Mouse (Mus musculus): Measurements from ENCODE around the gene Gm17268. TPM values are rescaled to one million over a fixed set of nuclear protein-coding genes. Genes with fewer than 3 reads are reported as not detected.

Gm17268 gene
- polyA plus RNA-seq, 1 experiment = not detected

DNA sequence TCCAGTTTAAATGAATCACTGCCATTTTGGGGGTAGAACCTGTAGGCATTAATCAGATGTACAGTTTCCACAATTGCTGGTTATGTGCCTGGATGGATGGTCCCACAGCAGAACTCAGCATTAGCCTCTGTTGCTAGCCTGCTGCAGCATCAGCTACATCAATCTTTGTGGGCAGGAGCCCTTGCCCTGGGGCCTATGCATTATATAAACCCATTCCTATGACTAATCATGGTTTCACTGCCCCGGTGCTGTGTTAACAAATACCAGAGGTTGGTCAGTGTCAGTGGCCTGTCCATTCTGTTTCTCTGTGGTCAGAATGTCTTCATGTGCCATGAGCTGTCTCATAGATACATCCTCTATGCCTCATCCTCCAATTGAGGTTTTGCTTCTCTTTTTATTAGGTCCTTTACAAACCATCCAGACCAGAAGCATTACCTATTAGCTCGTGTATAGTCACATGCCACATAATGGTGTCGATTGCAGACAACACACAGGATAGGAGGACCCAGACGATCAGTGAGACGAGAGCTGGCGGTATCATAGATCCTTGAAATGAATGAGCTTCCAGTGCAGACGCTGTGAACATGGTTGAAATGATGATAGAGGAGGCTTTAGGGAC lies 28.7 kb upstream of the Gm17268 start:
- Histone ChIP-seq H3K27me3 (ENCODE audit: control insufficient read depth) (no peaks in the 10 kb centered on the region), H3K4me1 (ENCODE audit: control insufficient read depth) (no peaks in the 10 kb centered on the region), H3K4me3 (replicated peaks) (no peak overlapping the region), H3K9me3 (ENCODE audit: control insufficient read depth, low read length) (no peaks in the 10 kb centered on the region), H3K36me3 (ENCODE audit: control insufficient read depth) (no peaks in the 10 kb centered on the region)
- TF ChIP-seq GATA1 (IDR thresholded peaks at IDR 0.05; ENCODE audit: low read length) (no peak), TAL1 (IDR thresholded peaks at IDR 0.05; ENCODE audit: low read length) (no peak)

DNA sequence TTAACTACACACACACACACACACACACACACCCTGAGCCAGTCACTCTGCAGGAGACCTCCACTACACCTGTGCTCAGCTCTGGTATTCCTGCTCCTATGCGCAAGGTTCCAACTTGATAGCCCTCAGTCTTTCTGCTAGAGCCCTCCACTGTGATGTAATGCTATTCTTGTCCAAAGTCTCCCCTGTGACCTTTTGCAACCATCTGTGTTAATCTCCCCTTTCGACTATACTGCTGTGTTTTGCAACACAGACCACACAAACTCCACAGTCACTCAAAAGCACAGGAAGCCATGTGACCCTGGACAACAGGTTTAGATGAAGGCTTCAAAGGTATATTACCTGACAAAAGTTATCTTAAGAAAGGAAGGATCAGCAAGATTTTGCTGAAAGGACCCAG lies 25.1 kb upstream of the Gm17268 start:
- TF ChIP-seq TAL1 (IDR thresholded peaks at IDR 0.05; ENCODE audit: low read length) = no peak
- TF ChIP-seq GATA1 (IDR thresholded peaks at IDR 0.05; ENCODE audit: low read length) = no peak
- Histone ChIP-seq H3K36me3 (ENCODE audit: control insufficient read depth) (no peaks in the 10 kb centered on the region), H3K9me3 (ENCODE audit: control insufficient read depth, low read length) (no peaks in the 10 kb centered on the region), H3K27me3 (ENCODE audit: control insufficient read depth) (no peaks in the 10 kb centered on the region), H3K4me3 (replicated peaks) (no peak overlapping the region), H3K4me1 (ENCODE audit: control insufficient read depth) (no peaks in the 10 kb centered on the region)

DNA sequence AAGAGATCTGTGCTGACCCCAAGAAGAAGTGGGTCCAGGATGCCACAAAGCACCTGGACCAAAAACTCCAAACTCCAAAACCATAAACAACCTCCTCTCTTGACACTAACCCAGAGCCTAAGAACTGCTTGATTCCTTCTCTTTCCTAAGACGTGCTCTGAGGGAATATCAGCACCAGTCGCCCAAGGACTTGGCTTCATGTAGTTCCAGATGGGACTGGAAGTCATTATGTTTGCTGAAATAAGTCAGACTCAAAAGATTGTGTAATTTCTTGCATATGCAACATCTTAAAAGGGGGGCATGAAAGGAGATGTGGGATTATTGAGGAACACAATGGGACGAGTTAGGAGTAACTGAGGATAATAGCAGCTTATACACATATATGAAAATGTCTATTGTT lies 23.9 kb upstream of the Gm17268 start:
- Histone ChIP-seq H3K27me3 (ENCODE audit: control insufficient read depth) (no peaks in the 10 kb centered on the region), H3K9me3 (ENCODE audit: control insufficient read depth, low read length) (no peaks in the 10 kb centered on the region), H3K36me3 (ENCODE audit: control insufficient read depth) (no peaks in the 10 kb centered on the region), H3K4me3 (replicated peaks) (no peak overlapping the region), H3K4me1 (ENCODE audit: control insufficient read depth) (no peaks in the 10 kb centered on the region)
- TF ChIP-seq TAL1 (IDR thresholded peaks at IDR 0.05; ENCODE audit: low read length) (no peak), GATA1 (IDR thresholded peaks at IDR 0.05; ENCODE audit: low read length) (no peak)

DNA sequence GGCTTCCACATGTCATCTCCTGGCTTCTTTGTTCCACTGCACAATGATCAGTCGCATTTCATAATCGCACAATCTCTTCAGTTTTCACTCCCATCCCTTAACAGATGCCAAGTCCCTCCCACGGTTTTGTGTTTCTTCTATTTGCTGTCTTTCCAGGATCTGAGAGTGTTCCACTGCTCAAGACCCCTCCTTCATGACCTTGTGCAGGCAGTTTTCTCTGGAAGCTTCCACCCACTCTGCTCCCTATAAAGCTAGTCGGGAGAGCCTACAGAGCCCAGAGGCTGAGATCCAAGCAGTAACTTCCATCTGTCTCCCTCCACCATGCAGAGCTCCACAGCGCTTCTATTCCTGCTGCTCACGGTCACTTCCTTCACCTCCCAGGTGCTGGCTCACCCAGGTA lies 19.3 kb upstream of the Gm17268 start, which contains the start of gene Ccl11:
Gene Ccl11 (plus strand): TSS at position 178 of the 400 bp plus-strand sequence.
- no peaks in the 10 kb centered on the region for H3K4me1 ChIP-seq (ENCODE audit: control insufficient read depth)
- no peaks in the 10 kb centered on the region for H3K9me3 ChIP-seq (ENCODE audit: control insufficient read depth, low read length)
- TF ChIP-seq GATA1 (IDR thresholded peaks at IDR 0.05; ENCODE audit: low read length) (no peak), TAL1 (IDR thresholded peaks at IDR 0.05; ENCODE audit: low read length) (no peak)
- no peaks in the 10 kb centered on the region for H3K27me3 ChIP-seq (ENCODE audit: control insufficient read depth)
- H3K36me3 ChIP-seq (ENCODE audit: control insufficient read depth) = no peaks in the 10 kb centered on the region
- H3K4me3 ChIP-seq (replicated peaks) = no peak within 1 kb of the TSS

DNA sequence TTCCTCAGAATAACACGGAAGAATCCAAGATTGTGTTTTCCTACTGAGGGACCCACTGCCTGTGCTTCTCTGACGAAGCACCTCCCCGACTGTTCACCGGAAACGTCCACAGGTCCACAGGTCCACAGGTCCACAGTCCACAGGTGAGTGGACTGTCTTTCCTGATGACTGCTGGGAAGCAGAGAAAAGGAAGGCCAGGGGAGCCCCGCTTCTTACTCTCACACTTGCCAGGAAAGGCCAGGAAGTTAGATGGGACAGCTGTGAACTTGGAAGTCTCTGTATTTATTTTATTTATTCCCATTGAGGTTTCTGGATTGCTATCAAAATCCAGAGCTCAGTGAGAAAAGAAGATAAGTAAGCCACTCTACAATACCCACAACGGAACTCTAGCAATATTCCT lies 15.5 kb upstream of the Gm17268 start:
- Histone ChIP-seq H3K36me3 (ENCODE audit: control insufficient read depth) (no peaks in the 10 kb centered on the region), H3K27me3 (ENCODE audit: control insufficient read depth) (no peaks in the 10 kb centered on the region), H3K4me1 (ENCODE audit: control insufficient read depth) (no peaks in the 10 kb centered on the region), H3K9me3 (ENCODE audit: control insufficient read depth, low read length) (no peaks in the 10 kb centered on the region), H3K4me3 (replicated peaks) (no peak overlapping the region)
- TF ChIP-seq GATA1 (IDR thresholded peaks at IDR 0.05; ENCODE audit: low read length) (no peak), TAL1 (IDR thresholded peaks at IDR 0.05; ENCODE audit: low read length) (no peak)

DNA sequence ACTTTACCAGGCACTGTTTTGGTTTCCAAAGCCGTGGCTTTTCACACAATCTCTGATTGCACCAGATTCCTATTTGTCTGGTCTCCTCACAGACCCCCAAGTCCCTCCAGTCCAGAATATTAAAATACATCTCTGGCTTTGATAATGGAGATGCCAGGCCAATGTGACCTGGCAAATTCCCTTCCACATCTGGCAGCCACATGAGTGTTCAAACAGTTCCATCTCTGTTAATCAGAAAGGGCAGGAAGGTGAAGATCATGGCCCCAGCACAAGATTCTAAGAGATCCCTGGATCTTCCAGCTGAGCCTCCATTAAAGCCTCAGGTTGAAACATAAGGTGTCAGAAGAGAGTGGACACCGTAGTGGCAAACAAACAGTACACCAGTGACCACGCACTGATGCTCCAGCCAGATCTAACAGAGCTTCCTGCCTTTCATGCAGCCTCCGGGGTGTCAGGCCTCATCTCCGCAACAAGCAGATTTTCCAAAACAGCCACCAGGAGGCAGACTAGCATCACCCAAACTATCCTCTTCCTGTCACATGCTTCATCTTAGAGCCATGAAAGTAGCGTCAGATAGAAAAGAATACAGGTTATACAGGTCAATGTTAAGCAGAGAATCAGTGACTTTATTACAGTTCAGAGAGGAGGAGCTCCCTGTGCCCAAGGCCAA lies 9.5 kb upstream of the Gm17268 start:
- H3K4me3 ChIP-seq (replicated peaks) = no peak overlapping the region
- no peak for TF ChIP-seq GATA1 (IDR thresholded peaks at IDR 0.05; ENCODE audit: low read length)
- TF ChIP-seq TAL1 (IDR thresholded peaks at IDR 0.05; ENCODE audit: low read length) = no peak
- no peaks in the 10 kb centered on the region for H3K9me3 ChIP-seq (ENCODE audit: control insufficient read depth, low read length)
- H3K27me3 ChIP-seq (ENCODE audit: control insufficient read depth) = no peaks in the 10 kb centered on the region
- H3K4me1 ChIP-seq (ENCODE audit: control insufficient read depth) = no peaks in the 10 kb centered on the region
- no peaks in the 10 kb centered on the region for H3K36me3 ChIP-seq (ENCODE audit: control insufficient read depth)

DNA sequence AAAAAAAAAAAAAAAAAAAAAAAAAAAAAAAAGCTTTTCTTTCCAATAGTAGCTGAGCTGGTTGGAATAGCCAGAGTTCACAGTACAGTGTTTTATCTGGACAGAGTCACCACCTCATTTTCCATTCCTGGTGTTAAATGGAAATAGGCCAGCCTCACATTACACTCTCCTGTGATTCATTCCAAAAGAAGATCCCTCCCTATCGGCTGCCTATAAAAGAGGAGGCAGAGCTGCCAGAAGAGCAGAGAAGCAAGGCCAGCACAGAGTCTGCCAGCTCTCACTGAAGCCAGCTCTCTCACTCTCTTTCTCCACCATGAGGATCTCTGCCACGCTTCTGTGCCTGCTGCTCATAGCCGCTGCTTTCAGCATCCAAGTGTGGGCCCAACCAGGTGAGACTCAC lies 7.1 kb upstream of the Gm17268 start, which contains the start of gene Ccl7:
Gene Ccl7 (plus strand): TSS at position 242 of the 400 bp plus-strand sequence.
- Histone ChIP-seq H3K4me3 (replicated peaks) (no peak within 1 kb of the TSS), H3K27me3 (ENCODE audit: control insufficient read depth) (no peaks in the 10 kb centered on the region), H3K36me3 (ENCODE audit: control insufficient read depth) (no peaks in the 10 kb centered on the region), H3K4me1 (ENCODE audit: control insufficient read depth) (no peaks in the 10 kb centered on the region), H3K9me3 (ENCODE audit: control insufficient read depth, low read length) (no peaks in the 10 kb centered on the region)
- no peak for TF ChIP-seq GATA1 (IDR thresholded peaks at IDR 0.05; ENCODE audit: low read length)
- no peak for TF ChIP-seq TAL1 (IDR thresholded peaks at IDR 0.05; ENCODE audit: low read length)

DNA sequence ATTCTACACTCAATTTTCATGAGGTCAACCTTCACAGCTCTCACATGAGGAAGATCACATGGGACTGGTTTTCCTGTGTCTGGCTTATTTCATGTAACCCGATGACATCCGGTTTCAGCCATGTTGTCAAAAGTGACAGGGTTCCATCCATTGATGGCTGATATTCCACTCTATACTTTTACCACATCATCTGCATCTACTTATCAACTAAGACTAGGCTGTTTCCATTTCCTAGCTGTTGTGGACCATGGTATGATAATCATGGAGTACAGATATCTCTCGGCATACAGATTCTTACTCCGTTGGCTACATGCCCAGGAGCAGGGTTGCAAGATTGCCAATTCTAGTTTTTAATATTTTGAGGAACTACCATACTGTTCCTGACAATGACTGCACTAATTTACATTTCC lies 3.3 kb upstream of the Gm17268 start:
- Histone ChIP-seq H3K4me3 (replicated peaks) (no peak overlapping the region), H3K36me3 (ENCODE audit: control insufficient read depth) (no peaks in the 10 kb centered on the region), H3K27me3 (ENCODE audit: control insufficient read depth) (no peaks in the 10 kb centered on the region), H3K9me3 (ENCODE audit: control insufficient read depth, low read length) (no peaks in the 10 kb centered on the region), H3K4me1 (ENCODE audit: control insufficient read depth) (no peaks in the 10 kb centered on the region)
- TF ChIP-seq GATA1 (IDR thresholded peaks at IDR 0.05; ENCODE audit: low read length) (no peak), TAL1 (IDR thresholded peaks at IDR 0.05; ENCODE audit: low read length) (no peak)

DNA sequence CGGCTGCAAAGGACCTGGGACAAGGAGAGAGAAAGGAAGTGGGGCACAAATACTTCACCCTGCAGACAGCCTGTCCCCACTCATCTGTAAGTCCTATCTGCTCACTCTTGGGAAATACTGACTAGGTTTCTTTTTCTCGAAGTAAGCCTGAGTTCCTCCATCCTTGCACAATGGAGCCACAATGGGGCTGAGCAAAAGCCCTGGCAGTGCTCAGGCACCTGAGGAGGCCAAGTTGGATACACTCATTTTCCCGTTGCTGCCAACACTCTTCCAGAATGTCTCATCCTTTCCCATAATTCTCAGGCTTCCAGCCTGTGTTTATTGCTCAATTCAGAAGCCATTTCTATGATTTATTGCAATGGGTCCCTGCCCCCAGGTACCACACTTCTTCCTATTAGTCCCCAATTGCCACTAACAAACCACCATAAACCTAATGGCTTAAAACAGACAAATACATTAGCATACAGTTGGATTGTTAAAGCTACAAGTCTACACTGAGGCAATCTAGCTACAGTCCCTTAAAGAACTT lies 834 bp upstream of the Gm17268 start:
- no peak overlapping the region for H3K4me3 ChIP-seq (replicated peaks)
- no peaks in the 10 kb centered on the region for H3K27me3 ChIP-seq (ENCODE audit: control insufficient read depth)
- H3K36me3 ChIP-seq (ENCODE audit: control insufficient read depth) = no peaks in the 10 kb centered on the region
- H3K4me1 ChIP-seq (ENCODE audit: control insufficient read depth) = no peaks in the 10 kb centered on the region
- no peak for TF ChIP-seq TAL1 (IDR thresholded peaks at IDR 0.05; ENCODE audit: low read length)
- no peak for TF ChIP-seq GATA1 (IDR thresholded peaks at IDR 0.05; ENCODE audit: low read length)
- no peaks in the 10 kb centered on the region for H3K9me3 ChIP-seq (ENCODE audit: control insufficient read depth, low read length)
